Mouse (Mus musculus) spleen, postnatal 10 days (tissue): ENCODE results near the gene Rtp3.

ENCODE experiments used
- DNase-seq, 2 experiments: peaks; one replicate each; pipeline ENCODE4 v3.0.0; 2021 to 2022; ENCODE audit warnings: low spot score in 2 of 2

Rtp3 gene

GRCm38 (mm10) chr9:110945343-110945742, 45.0 kb downstream of the Rtp3 start:
- DNase-seq = no peak

GRCm38 (mm10) chr9:110944265-110944664, 46.1 kb downstream of the Rtp3 start:
- no peak for DNase-seq

- DNase-seq = no peak
Observed at GRCm38 (mm10) chr9:110937506-110938490, 52.6 kb downstream of the Rtp3 start.

GRCm38 (mm10) chr9:110935941-110936340, 54.4 kb downstream of the Rtp3 start:
- no peak for DNase-seq
